Mouse (Mus musculus) heart, adult 8-10 months (tissue): ENCODE data around the gene Tef. TPM values are rescaled to one million over a fixed set of nuclear protein-coding genes. Genes with fewer than 3 reads are reported as not detected.

Experiments
- total RNA-seq, 4 experiments: library from RNA; stranded (reverse); gene quantifications; 2 replicates each; pipeline ENCODE4 v1.2.4; 2022

The Tef gene
- total RNA-seq, 4 experiments from 2014 or later, result 125 to 157 (median 155) TPM

Other genes starting within 250 kb of the Tef start
- 10 to 100 TPM; 40.2 to 48.8 (median 46.7) TPM for gene Ep300, start 217.1 kb upstream of the Tef start, total RNA-seq
- gene L3mbtl2, start 138.5 kb upstream of the Tef start, total RNA-seq, result 10 to 100 TPM; 10.6 to 17.0 (median 12.9) TPM
- gene Chadl, start 105.1 kb upstream of the Tef start, total RNA-seq, result 1 to 10 TPM in 3 of 4 experiments, under 1 TPM in 1; 0.66 to 2.6 (median 1.3) TPM
- 10 to 100 TPM; 61.4 to 72.3 (median 65.5) TPM for gene Zc3h7b, start 57.4 kb upstream of the Tef start, total RNA-seq
- gene Rangap1, start 56.9 kb upstream of the Tef start, total RNA-seq, result 10 to 100 TPM; 25.4 to 28.6 (median 27.1) TPM
- gene Tob2, start 56.4 kb downstream of the Tef start, total RNA-seq, result 100 to 1,000 TPM in 1 of 4 experiments, 10 to 100 TPM in 3; 50.6 to 129 (median 74.7) TPM
- gene Phf5a, start 69.5 kb downstream of the Tef start, total RNA-seq, result 10 to 100 TPM; 31.9 to 39.3 (median 33.9) TPM
- gene Aco2, start 69.9 kb downstream of the Tef start, total RNA-seq, result 1,000 to 10,000 TPM; 2,119 to 2,448 (median 2,260) TPM
- 10 to 100 TPM in 1 of 4 experiments, 1 to 10 TPM in 3; 7.6 to 10.3 (median 9.6) TPM for gene Polr3h, start 123.8 kb downstream of the Tef start, total RNA-seq
- gene Csdc2, start 134.3 kb downstream of the Tef start, total RNA-seq, result 100 to 1,000 TPM in 1 of 4 experiments, 10 to 100 TPM in 3; 64.7 to 103 (median 72.9) TPM
- 10 to 100 TPM; 25.4 to 39.1 (median 28.2) TPM for gene Pmm1, start 158.5 kb downstream of the Tef start, total RNA-seq
- gene 1700029P11Rik, start 178.1 kb downstream of the Tef start, total RNA-seq, result not detected
- gene Xrcc6, start 185.4 kb downstream of the Tef start, total RNA-seq, result 10 to 100 TPM; 20.9 to 28.1 (median 26.8) TPM
- 10 to 100 TPM; 19.5 to 33.9 (median 28.2) TPM for gene Desi1, start 231.4 kb downstream of the Tef start, total RNA-seq
- gene Snu13, start 245.2 kb downstream of the Tef start, total RNA-seq, result 10 to 100 TPM; 43.0 to 55.5 (median 51.3) TPM